Mouse (Mus musculus) heart, postnatal 0 days (tissue): Measurements from ENCODE around the gene Ect2l.

Experiments used
- CTCF ChIP-seq: IDR thresholded peaks from 2 replicates; pipeline ENCODE4 v1.5.1; 2016; ENCODE audit warnings: antibody characterized with exemption, control low read depth, low read depth
- EP300 ChIP-seq: IDR thresholded peaks from 2 replicates; pipeline ENCODE4 v1.6.1; 2016; ENCODE audit warnings: antibody characterized with exemption, low read depth

DNA sequence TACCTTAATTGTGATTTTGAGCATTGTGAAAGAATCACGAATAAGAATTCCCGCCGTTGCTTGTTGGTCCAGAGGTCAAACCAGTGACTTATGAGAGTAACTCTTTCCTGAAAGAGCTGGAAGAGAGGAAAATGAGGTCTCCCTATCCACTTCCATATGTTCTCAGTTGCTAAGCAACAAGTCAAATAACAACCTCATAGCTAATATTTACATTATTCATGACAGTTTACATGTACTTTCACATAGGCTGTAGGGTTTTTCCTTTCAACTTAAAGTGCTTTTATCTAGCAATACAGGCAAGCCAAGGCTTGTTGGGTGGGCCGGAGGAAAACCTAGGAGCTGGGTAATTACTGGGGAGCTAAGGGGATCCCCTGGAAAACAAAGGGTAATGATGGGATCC, 10.8 kb downstream of the Ect2l start:
- TF ChIP-seq CTCF, result no peak
- TF ChIP-seq EP300, result no peak
